Mouse (Mus musculus) retina, embryonic 14.5 days (tissue): Measurements from ENCODE around the gene Grik5.
"Not testable (repeated sequence)": the region's sequence is repeated elsewhere in the genome, so short reads cannot be mapped to it uniquely, and the experiment has no call there.

ENCODE experiments used
- DNase-seq: peaks from one replicate; pipeline ENCODE4 v3.0.0-alpha.2; 2015; ENCODE audit warnings: low spot score

Grik5 gene

DNA sequence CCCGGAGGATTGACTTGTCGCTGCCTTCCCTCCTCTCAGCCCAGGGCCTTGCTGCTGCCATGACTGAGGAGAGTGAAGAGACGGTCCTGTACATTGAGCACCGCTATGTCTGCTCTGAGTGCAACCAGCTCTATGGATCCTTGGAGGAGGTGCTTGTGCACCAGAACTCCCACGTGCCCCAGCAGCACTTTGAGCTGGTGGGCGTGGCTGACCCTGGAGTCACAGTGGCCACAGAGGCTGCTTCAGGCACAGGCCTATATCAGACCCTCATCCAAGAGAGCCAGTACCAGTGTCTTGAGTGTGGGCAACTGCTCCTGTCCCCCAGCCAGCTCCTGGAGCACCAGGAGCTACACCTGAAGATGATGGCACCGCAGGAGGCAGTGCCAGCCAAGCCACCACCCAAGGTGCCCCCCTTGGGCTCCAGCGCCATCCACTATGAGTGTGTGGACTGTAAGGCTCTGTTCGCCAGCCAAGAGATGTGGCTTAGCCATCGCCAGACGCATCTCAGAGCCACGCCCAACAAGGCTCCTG is 7.4 kb upstream of the Grik5 start:
- DNase-seq: no peak

DNA sequence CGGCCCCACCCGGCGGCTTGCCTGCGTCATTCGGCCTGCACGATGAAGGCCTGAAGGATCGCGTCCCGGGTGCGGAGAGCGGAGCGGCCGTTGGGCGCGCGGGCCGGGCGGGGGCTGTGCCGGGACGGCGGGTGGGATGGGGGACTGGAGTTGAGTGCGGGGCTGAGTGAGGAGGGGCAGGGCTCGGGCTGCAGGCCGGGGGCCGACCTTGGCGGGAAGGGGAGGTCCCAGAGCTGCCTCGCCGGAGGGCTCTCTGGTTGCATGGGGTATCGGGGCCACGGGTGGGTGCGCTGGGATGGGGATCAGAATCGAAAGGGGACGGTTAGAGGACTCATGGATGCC is 5.2 kb upstream of the Grik5 start:
- no peak for DNase-seq

DNA sequence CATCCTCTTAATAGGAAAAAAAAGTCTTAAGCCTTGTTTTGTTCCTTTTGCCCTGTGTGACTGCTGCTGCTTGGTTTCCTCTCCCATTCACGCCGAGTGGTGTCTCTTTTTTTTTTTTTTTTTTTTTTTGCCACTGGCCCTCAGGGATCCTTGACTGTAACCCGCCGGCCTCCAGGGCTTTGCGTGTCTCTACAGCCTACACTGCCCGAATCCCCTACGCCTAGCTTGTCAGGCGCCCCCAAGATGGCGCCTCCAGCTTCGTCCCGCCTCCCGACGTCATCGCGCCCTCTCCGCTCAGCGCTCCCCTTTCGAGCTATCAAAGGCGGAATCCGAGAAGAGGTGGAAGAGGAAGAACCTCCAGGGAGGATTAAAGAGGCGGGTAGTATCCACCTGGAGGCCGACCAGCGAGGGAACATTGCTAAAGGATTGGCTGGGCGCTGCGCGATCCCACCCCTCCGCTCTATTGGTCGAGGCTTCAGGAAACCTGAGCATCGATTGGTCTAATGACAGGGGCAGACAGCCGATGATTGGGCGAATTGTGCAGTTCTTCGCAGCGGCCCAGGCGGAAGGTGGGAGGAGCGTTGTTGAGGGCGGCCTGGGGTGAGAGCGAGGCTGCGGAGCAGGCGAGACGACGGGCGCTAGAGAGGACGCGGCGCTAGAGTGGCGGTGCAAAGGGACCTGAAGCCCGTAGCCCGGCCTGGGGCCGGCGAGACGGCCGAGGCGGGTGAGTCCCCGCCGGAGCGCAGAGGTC is 4.7 kb upstream of the Grik5 start:
- peak; percentile 99 for DNase-seq

DNA sequence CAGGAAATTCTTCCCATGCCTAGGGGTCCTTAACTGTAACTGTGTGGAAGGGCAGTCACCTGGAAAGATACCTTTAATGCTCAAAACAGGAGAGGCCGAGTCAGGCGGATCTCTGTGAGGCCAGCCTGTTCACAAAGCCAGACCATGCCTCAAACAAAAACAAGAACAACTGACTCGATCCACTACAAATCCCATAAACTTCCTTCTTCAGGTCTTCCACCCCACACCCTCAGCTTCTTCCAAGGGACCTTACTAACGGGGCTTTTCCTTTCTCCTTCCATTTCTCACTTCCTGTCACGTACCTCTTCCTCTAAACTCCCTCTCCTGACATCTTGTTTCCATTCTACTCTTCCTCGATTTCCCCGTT is 4.1 kb upstream of the Grik5 start:
- DNase-seq: no peak

DNA sequence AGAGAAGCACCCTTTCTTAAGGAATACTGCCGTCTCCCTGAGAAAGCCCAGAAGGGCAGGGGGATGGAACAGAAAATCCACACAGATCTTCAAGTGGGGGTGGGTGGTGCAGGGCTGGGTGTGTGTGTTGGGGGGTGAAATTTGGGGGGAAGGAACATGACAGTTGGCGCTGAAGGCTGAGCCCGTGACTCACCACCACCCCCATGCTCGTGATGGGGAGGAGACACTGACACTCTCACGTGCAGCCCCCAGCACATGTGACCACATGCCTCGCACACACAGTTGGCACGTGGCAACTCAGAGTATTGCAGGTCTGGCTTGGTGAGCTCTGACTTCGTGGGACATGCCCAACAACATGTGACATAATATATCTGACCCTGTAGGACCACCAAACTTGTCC is 1.8 kb upstream of the Grik5 start:
- DNase-seq: no peak

DNA sequence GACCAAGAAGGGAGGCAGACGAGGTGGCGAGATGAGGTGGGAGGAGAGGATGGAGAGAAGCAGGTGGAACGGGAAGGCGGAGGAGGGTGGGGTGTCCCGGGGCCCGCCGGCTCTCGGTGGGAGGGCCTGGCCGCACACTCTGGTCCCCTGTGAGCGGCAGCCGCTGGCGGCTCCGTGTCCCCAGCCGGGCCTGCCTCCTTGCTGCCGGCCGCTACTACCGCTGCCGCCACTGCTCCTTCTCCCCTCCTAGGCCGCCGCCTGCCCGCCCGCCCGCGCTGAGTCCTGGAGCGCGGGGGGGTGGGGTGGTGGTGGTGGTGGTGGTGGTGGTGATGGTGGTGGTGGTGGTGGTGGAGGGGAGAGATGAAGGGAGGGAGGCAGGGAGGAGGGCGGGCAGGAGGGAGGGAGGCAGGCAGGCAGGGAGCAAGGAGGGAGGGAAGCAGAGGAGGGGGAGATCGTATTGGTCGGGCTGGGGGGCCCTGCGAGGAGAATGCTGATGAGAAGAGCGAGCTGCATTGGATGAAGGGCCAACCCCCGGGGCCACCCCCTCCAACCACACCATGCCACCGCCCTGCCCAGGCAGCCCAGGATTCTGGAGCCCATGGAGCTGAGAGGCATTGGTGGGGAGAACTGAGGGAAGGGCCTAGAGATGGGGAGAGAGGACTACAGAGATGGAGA is 707 bp upstream of the Grik5 start:
- DNase-seq: peak; percentile 66

DNA sequence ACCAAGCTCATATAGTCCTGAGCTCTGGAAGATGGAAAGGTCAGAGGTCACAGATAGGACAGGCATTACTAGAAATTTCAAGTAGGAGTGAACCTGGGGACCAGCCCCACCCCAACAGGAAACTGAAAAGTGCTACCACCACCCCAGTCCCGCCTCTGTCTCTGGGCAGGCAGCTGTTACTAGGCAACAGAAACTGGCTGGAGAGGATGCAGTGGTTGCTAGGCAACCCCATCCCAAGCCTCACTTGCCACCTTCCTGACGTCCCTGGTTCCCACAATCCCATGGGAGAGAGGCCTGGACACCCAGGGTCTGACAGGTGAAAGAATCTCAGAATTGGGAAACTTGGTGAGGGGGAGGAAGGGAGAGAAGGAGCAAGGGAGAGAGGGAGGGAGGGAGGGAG is 3.4 kb downstream of the Grik5 start:
- DNase-seq: peak; percentile 72

DNA sequence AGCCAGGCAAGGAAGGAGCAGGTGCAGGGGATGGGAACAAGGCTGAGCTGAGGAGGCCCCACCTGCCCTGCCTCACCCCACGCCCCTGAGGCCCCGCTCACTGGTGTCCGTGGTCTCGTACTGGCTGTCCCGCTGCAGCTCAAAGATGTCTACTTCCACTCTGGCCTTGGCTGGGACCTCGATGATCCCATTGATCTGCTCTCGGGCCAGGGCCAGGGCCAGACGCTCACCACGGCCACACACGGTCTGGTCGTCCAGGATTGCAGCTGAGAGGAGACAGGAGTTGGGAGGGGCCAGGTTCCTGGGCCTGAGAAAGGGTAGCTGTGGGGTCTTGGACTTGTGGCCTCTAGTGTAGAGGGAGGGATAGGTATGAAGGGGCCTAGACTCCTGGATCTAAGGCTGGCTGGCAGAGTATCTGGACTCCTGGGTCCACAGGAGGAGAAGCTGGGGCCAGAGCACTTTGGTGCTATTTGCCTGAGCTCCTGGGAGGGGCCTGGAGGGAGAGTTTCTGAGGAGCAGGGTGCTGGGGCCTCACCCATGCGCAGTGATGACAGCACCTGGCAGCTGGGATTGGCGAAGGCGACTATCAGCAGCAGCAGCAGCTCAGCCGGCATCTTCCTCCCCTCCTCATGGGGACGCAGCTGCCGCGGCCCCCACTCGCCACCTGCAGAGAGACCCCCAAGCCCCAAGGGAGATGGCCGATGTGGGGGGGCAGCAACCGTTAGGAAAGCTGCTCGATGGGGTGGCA is 4.1 kb downstream of the Grik5 start:
- no peak for DNase-seq

DNA sequence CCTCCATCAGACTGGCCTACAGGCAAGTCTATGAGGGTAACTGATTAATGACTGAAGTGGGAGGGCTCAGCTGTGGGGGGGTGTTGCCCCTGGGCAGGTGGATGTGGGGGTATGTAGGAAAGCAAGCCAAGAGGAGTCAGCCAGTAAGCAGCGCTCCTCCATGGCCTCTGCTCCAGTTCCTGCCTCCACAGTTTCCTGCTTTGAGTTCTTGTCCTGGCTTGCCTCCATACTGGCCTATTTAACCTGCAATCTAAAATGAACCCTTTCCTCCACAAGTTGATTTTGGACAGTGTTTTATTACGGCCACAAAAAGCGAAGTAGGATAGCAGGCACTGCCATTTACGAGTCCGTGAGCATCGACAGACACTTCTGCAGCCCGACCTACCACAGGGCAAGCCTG is 4.8 kb downstream of the Grik5 start:
- DNase-seq: no peak

DNA sequence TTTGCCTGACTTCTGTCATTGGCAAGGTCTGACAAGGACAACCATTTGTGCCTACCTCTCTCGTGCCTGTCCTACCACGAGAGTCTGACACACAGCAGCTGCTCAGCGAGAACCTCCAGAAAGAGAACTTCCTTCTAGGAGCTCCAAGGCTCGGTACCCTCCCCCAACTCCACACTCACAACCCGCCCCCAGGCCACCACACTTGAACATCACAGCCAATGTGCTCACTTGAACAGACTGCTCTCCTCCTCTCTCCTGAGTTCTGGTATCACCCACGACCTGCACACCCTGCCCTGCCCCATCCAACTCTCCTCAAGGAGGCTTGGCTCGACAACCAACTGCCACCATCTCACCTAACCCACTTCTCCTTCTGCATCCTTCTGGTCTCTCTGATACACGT is 8.2 kb downstream of the Grik5 start:
- no peak for DNase-seq

DNA sequence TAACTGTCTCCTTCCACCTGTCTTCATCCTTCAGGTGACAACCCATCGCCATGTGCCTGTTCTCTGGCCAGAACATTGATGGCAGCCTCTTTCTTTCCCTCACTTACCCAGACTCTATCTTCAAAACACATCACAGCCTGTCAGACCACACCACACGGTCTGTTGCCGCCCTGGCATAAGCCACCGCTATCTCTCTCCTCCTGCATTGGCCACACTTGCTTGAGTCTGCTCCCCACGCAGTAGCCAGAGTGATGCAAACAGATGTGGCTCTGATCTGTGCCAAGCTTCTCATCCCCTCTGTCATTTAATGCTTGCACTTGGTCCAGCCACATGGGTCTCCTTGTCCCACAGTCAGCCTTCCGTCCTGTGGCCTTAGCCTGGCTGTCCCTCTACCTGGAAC is 8.8 kb downstream of the Grik5 start:
- DNase-seq: no peak

DNA sequence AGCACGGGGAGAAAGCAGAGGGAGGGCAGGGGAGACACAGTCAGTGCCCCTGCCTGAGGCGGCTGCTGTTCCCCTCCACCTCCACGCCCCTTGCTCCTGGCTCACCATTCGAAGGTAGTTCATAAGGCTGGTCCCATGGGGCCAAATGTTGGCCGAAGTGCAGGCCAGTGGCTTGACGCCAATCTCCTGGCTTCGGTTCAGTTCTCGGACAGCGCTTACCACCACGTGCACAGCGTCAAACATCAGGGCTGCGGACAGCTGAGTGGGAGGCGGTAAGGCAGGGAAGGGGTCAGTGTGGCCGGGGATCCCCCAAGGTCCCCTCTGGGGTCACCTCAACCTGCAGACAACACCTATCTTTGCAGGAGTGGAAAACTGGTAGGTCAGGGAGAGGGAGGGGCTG is 13.3 kb downstream of the Grik5 start:
- DNase-seq: no peak

DNA sequence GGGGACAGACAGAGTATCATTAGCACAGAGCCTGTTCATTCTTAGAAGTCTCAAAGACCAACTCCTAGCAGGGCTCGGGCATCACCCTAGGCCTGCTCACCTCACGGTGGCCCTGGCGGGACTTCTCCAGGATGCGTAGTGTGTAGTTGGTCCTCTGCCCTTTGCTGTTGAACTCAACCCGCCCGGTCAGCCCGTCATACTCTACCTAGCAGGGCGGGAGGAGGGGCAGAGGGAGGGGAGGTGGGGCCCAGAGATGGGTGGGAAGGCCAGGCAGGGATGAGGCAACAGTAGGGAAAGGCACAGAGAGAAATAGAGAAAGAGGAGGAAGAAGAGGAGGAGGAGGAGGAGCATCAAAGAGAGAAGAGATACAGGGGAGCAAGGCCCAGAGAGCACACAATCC is 13.8 kb downstream of the Grik5 start:
- no peak for DNase-seq

DNA sequence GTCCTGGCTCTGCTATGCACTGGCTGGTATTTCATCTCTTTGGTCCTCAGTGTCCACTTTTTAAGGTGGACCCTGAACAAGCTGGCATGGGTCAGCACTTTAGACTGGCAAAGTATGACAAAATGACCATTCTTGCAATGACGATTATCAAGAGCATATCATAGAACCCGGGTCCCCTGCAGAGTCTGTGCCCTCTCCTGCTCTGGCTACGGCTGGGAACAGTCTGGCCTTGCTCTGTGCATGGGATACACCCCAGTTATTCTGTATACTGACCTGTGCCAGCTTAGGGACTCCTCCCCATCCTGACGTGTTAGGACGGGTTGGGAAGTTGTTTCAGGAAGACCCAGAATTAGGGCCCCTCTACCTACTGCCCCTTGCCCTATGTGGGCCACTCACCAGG is 14.3 kb downstream of the Grik5 start:
- no peak for DNase-seq

DNA sequence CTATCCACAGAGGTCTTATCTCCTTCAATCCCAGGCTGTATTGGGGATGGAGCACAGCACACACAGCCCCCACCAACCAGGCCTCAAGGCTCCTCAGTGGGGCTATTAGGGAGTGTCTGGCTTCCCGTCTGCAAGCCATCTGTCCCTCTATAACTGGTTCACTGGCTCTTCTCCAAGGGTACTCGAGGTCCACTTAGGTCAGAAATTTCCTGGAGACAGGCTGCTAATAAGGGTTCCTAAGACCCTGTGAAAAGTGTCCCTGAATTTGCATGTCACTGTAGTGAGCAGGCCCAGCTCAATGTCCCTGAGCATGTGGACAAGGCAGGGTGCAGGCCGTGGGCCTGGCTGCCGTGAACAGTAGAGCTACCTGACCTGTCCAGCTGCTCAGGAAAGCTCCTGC is 15.2 kb downstream of the Grik5 start:
- DNase-seq: no peak

DNA sequence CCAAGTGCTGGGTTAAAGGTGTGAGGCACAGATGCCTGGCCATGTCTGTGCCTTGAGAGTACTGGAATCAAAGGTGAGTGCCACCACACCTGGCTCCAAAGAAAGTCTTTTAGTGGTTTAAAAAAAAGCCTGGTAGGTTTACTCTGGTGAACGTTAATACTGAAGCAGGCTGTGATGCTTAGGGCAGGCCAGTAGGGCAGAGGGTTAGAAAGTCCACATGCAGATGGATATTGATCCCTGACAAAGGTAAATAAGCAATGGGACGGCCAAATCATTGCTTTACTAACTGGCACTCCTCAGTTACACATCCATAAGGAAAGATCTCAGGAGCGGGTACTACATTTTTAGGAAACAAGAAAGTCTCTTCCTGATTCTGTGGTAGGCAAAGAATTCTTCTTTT is 19.6 kb downstream of the Grik5 start:
- DNase-seq: no peak

DNA sequence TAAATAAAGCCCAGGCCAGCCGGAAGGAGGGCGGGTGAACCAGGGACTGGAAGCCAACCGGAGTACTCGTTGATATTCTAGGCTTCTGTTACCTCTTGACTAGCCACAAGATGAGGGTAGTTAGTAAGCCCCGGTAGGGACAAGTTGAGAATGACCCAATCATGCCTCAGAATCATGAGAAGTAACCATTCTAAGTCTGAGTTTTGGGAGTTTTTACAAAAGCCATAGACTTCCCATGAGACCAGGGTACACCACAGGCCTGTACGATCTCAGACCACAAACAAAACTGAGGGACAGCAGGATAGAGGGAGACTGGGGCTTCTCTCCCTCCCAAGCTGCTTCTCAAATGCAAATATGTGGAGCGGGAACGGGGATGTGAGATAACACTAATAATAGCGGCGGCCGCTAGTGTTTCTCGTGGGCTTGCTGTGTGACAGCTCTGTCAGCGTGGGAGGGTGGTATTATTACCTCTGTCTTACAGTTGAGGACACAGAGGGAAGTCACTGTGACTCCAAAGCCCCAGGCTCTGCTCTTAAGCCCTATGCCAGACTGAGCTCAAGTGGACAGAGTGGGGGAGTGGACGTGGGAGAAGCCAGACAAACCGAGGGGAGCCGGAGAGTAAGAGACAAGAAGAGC is 22.7 kb downstream of the Grik5 start:
- DNase-seq: no peak

DNA sequence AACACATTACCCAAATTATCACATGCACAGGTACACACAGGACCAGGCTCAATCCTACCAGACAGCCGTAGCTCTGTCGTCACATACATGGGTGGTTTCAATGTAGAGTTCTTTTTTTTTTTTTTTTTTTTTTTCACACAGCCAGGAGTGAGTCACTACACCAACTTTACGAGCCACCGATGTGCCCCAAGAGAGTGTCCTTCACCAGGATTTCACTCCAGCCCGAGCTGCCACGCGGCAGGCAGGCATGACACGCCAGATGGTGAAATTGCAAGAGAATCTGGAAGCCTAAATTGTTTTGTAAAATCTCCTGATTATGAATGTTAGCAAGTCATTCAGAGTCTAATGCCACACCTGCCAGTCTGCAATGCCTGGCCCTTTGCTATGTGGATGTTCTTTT is 24.8 kb downstream of the Grik5 start:
- no peak for DNase-seq

DNA sequence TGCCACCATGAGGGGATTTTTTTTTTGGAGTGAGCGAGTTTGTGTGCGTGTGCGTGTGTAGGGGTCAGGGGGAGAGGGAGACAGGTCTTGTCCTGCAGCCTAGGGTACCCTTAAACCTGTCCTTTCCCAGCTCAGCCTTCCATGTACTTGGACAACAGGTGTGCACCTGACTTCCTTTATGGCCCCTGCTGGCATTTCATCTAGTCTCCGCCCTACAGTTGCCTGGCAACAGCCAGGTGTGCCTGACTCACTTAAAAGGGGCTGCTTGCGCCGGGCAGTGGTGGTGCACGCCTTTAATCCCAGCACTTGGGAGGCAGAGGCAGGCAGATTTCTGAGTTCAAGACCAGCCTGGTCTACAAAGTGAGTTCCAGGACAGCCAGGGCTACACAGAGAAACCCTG is 27.5 kb downstream of the Grik5 start:
- DNase-seq: not testable (repeated sequence)

DNA sequence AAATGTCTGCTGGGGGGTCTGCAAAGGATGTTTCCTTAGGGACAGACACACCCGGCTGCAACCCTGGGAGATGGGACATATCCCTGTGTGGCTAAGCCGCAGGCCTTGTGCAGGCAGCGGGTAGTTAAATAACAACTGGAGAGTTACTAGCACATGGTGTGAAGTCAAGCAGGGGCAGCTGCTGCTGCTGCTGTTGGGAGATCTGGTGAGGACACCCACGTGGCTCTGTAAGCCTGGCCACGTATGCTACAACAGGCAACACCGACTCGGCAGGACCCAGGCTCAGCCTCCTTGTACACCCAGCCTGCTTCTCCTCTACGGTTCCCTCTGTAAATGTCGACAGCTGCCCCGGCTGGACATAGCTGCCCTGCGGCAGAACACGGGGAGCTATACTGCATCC is 30.2 kb downstream of the Grik5 start:
- no peak for DNase-seq

DNA sequence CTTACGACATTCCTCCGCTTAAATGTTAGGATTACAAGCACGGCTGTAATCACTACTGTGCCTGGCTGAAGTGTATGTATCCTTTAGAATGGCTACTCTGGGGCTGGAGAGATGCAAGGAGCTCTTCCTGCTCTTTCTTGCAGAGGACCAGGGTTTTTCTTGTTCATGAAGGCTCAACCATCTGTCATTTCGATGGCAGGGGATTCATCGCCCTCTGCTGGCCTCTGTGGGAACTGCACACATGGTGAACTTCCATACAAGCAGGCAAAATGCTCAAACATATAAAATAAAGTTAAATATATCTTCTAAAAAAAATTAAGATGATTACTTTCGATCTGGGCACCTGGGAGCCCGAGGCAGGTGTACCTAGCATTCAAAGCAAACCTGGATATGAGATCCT is 36.2 kb downstream of the Grik5 start:
- peak; percentile 86 for DNase-seq

DNA sequence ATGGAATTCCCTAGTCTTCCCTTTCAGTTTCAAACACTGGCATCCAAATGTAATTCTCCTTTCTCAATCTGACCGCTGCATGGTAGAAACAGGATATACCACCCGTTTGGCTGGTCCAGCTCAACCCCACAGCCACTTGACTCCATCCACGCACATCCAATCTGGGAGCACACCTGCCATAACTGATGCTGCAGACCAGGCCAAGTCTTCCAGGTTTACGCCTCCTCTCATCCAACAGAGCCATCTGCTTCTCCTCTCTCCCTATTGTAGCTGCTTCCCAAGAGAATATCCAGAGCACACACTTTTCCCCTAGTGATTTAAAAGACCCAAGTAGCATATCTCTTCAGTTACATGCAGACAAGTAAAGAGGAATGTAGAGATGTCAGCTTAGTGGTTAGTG is 37.4 kb downstream of the Grik5 start:
- no peak for DNase-seq

DNA sequence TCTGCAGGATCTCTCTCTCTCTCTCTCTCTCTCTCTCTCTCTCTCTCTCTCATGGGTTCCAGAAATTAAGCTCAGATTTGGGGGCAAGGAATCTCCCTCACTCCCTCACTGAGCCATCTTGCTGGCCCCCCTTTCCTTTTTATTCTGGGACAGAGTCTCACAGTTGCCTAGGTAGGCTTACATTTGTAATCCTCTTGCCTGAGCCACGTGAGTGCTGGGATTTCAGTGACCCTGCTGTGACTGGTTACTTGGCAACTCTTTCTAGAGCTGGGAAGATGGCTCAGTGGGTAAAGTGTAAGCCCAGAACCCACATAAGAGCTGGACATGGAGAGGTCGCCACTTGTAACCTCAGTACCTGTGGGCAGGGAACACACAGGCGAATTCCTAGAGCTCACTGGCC is 40.6 kb downstream of the Grik5 start:
- no peak for DNase-seq
